Mouse (Mus musculus) G1E (cell line): ENCODE measurements around the gene Samhd1. TPM values are rescaled to one million over a fixed set of nuclear protein-coding genes. Genes with fewer than 3 reads are reported as not detected.
A peak's percentile ranks its signal among the peaks of the same experiment; 100 is the strongest.

Experiments used
- ATAC-seq: 2 replicates; pipeline ENCODE4 v1.8.0; 2016; ENCODE audit warnings: mild to moderate bottlenecking; ENCODE audit not compliant: insufficient number of reproducible peaks, poor library complexity, low FRiP score, severe bottlenecking; ENCODE audit errors: extremely low read depth
- DNase-seq: peaks from one replicate; pipeline ENCODE4 v3.0.0; 2012; ENCODE audit warnings: low spot score
- H3K27me3 ChIP-seq: 2 replicates; pipeline ENCODE4 v1.6.1; 2012; ENCODE audit warnings: mild to moderate bottlenecking, low read length, inconsistent platforms; ENCODE audit not compliant: insufficient read depth
- H3K36me3 ChIP-seq: replicated peaks from 2 replicates; pipeline ENCODE3; 2012; ENCODE audit warnings: mild to moderate bottlenecking, inconsistent platforms
- H3K4me1 ChIP-seq: 2 replicates; pipeline ENCODE4 v1.6.1; 2012; ENCODE audit warnings: low read depth, low read length, inconsistent platforms, mixed read lengths; ENCODE audit not compliant: insufficient read depth
- H3K4me3 ChIP-seq: 2 replicates; pipeline ENCODE4 v1.5.1; 2012; ENCODE audit warnings: low read depth, mild to moderate bottlenecking, inconsistent platforms, low read length, moderate library complexity, mixed read lengths
- H3K9me3 ChIP-seq: replicated peaks from 2 replicates; pipeline ENCODE4 v1.6.1; 2012; ENCODE audit warnings: inconsistent platforms
- CTCF ChIP-seq: IDR thresholded peaks from 2 replicates; pipeline ENCODE4 v1.5.1; 2012; ENCODE audit warnings: low read depth, low read length, inconsistent platforms, mixed read lengths
- GATA1 ChIP-seq: IDR thresholded peaks from 2 replicates; pipeline ENCODE4 v1.6.1; 2012; ENCODE audit warnings: borderline replicate concordance, low read length, inconsistent platforms, mixed read lengths
- GATA2 ChIP-seq: IDR thresholded peaks from 2 replicates; pipeline ENCODE4 v1.6.1; 2012; ENCODE audit warnings: low read depth, low read length, inconsistent platforms, borderline replicate concordance
- POLR2AphosphoS5 ChIP-seq: IDR thresholded peaks from 2 replicates; pipeline ENCODE4 v1.6.1; 2012; ENCODE audit warnings: low read depth, low read length, inconsistent platforms; ENCODE audit not compliant: insufficient replicate concordance
- TAL1 ChIP-seq: conservative IDR thresholded peaks from 2 replicates; pipeline ENCODE4 v1.6.1; 2012; ENCODE audit warnings: low read depth, low read length, inconsistent platforms, mixed read lengths
- polyA plus RNA-seq: library from polyadenylated mRNA; stranded (reverse); fragments of >175 nt; gene quantifications from 2 replicates; pipeline ENCODE4 v1.2.3, GENCODE M21; 2012
- total RNA-seq, 2 experiments: library from RNA; stranded (forward) in 1 of 2; stranded (reverse) in 1 of 2; fragments of 200-1000 nt in 1 of 2; fragments of >200 nt in 1 of 2; fragmentation: Nextera tagmentation in 1 of 2; gene quantifications; 2 replicates each; pipeline ENCODE4 v1.2.3; 2014 to 2017

Gene Samhd1
- total and polyA plus RNA-seq, 3 experiments: 23.6 to 153 (median 109) TPM

GRCm38 (mm10) chr2:157147397-157148020 lies 12.4 kb upstream of the Samhd1 start:
- no peak for DNase-seq

GRCm38 (mm10) chr2:157145173-157145572 lies 10.1 kb upstream of the Samhd1 start:
- Histone ChIP-seq H3K4me1 (peaks cover 21% of the 10 kb centered on the region), H3K27me3 (no peaks in the 10 kb centered on the region), H3K9me3 (peaks cover under 1% of the 10 kb centered on the region; the same call in 1 of the 2 replicates), H3K36me3 (peaks cover 59% of the 10 kb centered on the region), H3K4me3 (no peak overlapping the region)
- DNase-seq (no peak), ATAC-seq (no peak)
- TF ChIP-seq GATA1: no peak
- no peak for TF ChIP-seq POLR2AphosphoS5
- TF ChIP-seq GATA2: no peak
- no peak for TF ChIP-seq CTCF
- no peak for TF ChIP-seq TAL1

More at GRCm38 (mm10) chr2:157147397-157148020, 12.4 kb upstream of the Samhd1 start:
- peaks cover 18% of the 10 kb centered on the region for H3K4me1 ChIP-seq
- no peaks in the 10 kb centered on the region for H3K9me3 ChIP-seq
- H3K4me3 ChIP-seq: no peak overlapping the region
- peaks cover 82% of the 10 kb centered on the region for H3K36me3 ChIP-seq
- H3K27me3 ChIP-seq: no peaks in the 10 kb centered on the region
- TF ChIP-seq CTCF (no peak), TAL1 (no peak), POLR2AphosphoS5 (no peak)
- ATAC-seq: no peak

- H3K4me3 ChIP-seq: no peak overlapping the region
- DNase-seq (no peak), ATAC-seq (no peak)
- no peak for TF ChIP-seq POLR2AphosphoS5
- TF ChIP-seq TAL1: no peak
- TF ChIP-seq GATA2: no peak
- no peaks in the 10 kb centered on the region for H3K27me3 ChIP-seq
- peaks cover 49% of the 10 kb centered on the region for H3K36me3 ChIP-seq
- H3K4me1 ChIP-seq: peaks cover 29% of the 10 kb centered on the region
- peaks cover 9% of the 10 kb centered on the region for H3K9me3 ChIP-seq
Measured at GRCm38 (mm10) chr2:157144132-157144531, 9.1 kb upstream of the Samhd1 start.

GRCm38 (mm10) chr2:157141962-157142361 lies 6.9 kb upstream of the Samhd1 start:
- Histone ChIP-seq H3K4me3 (no peak overlapping the region), H3K9me3 (peaks cover 9% of the 10 kb centered on the region), H3K4me1 (peaks cover 38% of the 10 kb centered on the region), H3K36me3 (peaks cover 29% of the 10 kb centered on the region), H3K27me3 (no peaks in the 10 kb centered on the region)
- TF ChIP-seq TAL1 (no peak), GATA2 (no peak), GATA1 (no peak), POLR2AphosphoS5 (no peak), CTCF (no peak)
- DNase-seq (no peak), ATAC-seq (no peak)

GRCm38 (mm10) chr2:157139251-157139802 lies 4.3 kb upstream of the Samhd1 start:
- ATAC-seq: no peak
- H3K4me1 ChIP-seq: peaks cover 51% of the 10 kb centered on the region
- peak; percentile 47; the same call in 1 of the 2 replicates for TF ChIP-seq TAL1
- TF ChIP-seq GATA2: no peak
- no peak for TF ChIP-seq GATA1
- no peak for TF ChIP-seq POLR2AphosphoS5

GRCm38 (mm10) chr2:157138808-157139207 lies 3.7 kb upstream of the Samhd1 start:
- no peak for DNase-seq

More at GRCm38 (mm10) chr2:157139251-157139802, 4.3 kb upstream of the Samhd1 start:
- no peak for DNase-seq
- H3K9me3 ChIP-seq: peaks cover 9% of the 10 kb centered on the region
- no peak overlapping the region for H3K4me3 ChIP-seq
- peaks cover 8% of the 10 kb centered on the region for H3K36me3 ChIP-seq
- H3K27me3 ChIP-seq: no peaks in the 10 kb centered on the region

More at GRCm38 (mm10) chr2:157138808-157139207, 3.7 kb upstream of the Samhd1 start:
- peaks cover 3% of the 10 kb centered on the region for H3K36me3 ChIP-seq
- peaks cover 51% of the 10 kb centered on the region for H3K4me1 ChIP-seq
- H3K9me3 ChIP-seq: peaks cover 9% of the 10 kb centered on the region
- H3K4me3 ChIP-seq: no peak overlapping the region
- ATAC-seq: no peak
- H3K27me3 ChIP-seq: no peaks in the 10 kb centered on the region
- TF ChIP-seq TAL1: no peak
- TF ChIP-seq POLR2AphosphoS5: no peak
- TF ChIP-seq GATA2: no peak
- TF ChIP-seq GATA1: no peak
- TF ChIP-seq CTCF: no peak
